Mouse (Mus musculus): ENCODE data around the gene Atxn1. TPM values are rescaled to one million over a fixed set of nuclear protein-coding genes. Genes with fewer than 3 reads are reported as not detected.

Gene Atxn1
- 2.6 and 3.3 TPM in 2 replicates for polyA plus RNA-seq (2012; rRNA removed)

DNA sequence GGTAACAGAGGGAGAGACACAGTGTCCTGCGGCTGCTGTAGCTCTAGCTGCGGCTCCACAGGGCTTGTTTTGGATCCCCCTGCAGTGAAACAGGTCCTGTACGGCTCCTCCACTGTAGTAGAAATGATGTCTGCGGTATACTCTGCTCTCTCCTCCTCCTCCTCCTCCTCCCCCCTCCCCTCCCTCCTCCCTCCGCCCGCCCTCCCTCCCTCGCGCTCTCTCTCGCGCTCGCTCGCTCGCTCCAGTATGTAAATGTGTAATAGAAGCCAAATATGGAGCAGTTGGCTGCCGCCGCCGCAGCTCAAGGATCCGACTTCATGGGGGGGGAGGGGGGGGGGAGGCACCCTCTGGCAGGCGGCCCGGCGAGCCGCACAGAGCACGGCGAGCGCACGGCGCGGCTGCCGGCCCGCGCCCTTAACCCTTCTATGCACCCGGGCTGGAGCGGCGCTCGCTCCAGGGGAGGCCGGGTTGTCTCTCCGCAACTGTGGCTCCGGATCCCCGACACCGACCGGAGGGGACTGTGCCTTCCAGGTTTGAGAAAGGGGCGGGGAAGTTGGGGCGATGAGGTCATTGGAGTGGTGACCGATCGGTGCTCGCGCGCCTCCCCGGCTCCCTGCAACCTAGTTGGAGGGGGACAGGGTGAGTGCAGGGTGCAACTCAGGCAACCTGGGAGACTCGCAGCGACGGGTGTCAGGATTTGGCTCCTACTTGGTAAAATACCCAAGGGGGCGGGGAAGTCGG, at the start of gene Atxn1:
Gene Atxn1, minus strand, starts transcription at position 156 of the 741 bp plus-strand sequence.

DNA sequence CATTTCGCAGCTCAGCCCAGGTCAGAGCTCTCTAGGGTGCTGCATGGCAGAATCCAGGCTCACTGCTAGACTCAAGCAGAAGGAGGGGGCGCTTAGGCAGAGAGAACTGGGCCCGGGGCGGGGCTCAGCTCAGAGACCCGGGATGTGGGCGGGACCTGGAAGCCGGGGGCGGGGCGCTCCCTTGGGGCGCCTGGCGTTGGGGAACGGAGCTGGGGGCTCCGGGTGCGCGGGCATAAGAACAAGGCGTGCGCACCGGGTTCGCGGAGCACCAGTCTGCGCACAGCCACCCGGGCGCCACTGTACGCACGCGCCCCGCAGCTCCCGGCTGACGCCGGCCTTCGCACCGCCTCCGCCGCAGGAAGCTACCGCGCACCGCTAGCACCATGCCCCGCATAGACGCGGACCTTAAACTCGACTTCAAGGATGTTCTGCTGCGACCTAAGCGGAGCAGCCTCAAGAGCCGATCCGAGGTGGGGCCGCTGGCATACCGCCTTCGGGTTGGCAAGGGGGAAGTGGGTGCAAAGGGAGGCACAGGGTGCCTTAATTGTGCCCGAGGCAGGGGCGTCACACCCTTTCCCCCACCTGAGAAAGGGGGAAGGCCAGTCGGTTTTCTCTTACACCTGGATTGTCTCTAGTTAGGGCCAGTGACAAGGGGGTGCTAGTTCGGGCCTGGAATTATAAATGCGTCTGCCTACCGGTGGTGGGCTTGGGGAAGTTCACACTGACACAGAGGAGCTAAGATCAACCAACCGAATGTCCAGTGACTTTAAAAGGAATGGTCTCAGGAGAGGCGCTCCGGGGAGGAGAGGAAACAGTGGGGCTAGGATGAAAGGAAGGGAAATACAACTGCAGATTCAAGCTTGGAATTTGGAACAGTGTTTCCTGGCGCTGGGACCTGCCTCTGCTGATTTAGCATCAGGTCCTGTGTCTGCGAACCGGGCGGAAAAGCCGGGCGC, 457.3 kb downstream of the Atxn1 start, which contains the start of gene Gmpr:
Gene Gmpr, plus strand, starts transcription at position 171 of the 956 bp plus-strand sequence.

